Mouse (Mus musculus): ENCODE results near the gene Lrrfip2. TPM values are rescaled to one million over a fixed set of nuclear protein-coding genes. Genes with fewer than 3 reads are reported as not detected.

Gene Lrrfip2
- polyA plus RNA-seq, 1 experiment from 2014 or later: 45.5 TPM

- Histone ChIP-seq H3K36me3 (ENCODE audit: control insufficient read depth, insufficient read depth, low read length) (no peaks in the 10 kb centered on the region), H3K4me3 (ENCODE audit: low read depth, low read length) (no peak overlapping the region), H3K4me2 (ENCODE audit: low read depth, severe bottlenecking) (no peak overlapping the region), H3K27me3 (ENCODE audit: control insufficient read depth, insufficient read depth, low read length) (no peaks in the 10 kb centered on the region), H3K9me3 (ENCODE audit: control insufficient read depth, low read length) (no peaks in the 10 kb centered on the region), H3K9ac (ENCODE audit: low read length) (no peak overlapping the region), H3K4me1 (ENCODE audit: control insufficient read depth, insufficient read depth, low read length) (no peaks in the 10 kb centered on the region), H3K27ac (replicated peaks; ENCODE audit: low read depth, low read length) (no peak overlapping the region)
- ATAC-seq (ENCODE audit: insufficient number of reproducible peaks, low FRiP score, low TSS enrichment, low read depth): no peak
- DNase-seq (ENCODE audit: low spot score): no peak
- 66% methylated on average over 6 of the region's 6 CpGs for WGBS
These were observed 19.8 kb upstream of the Lrrfip2 start for GRCm38 (mm10) chr9:111097543-111097942.

GRCm38 (mm10) chr9:111100406-111100805, 17.0 kb upstream of the Lrrfip2 start:
- ATAC-seq (ENCODE audit: insufficient number of reproducible peaks, low FRiP score, low TSS enrichment, low read depth) (no peak), DNase-seq (ENCODE audit: low spot score) (no peak)
- Histone ChIP-seq H3K9me3 (ENCODE audit: control insufficient read depth, low read length) (no peaks in the 10 kb centered on the region), H3K9ac (ENCODE audit: low read length) (no peak overlapping the region), H3K4me1 (ENCODE audit: control insufficient read depth, insufficient read depth, low read length) (no peaks in the 10 kb centered on the region), H3K27ac (replicated peaks; ENCODE audit: low read depth, low read length) (no peak overlapping the region), H3K27me3 (ENCODE audit: control insufficient read depth, insufficient read depth, low read length) (no peaks in the 10 kb centered on the region), H3K4me3 (ENCODE audit: low read depth, low read length) (no peak overlapping the region), H3K36me3 (ENCODE audit: control insufficient read depth, insufficient read depth, low read length) (no peaks in the 10 kb centered on the region), H3K4me2 (ENCODE audit: low read depth, severe bottlenecking) (no peak overlapping the region)
- WGBS: 92% methylated on average over 3 of the region's 3 CpGs

- no peak overlapping the region for H3K4me3 ChIP-seq (ENCODE audit: low read depth, low read length)
- ATAC-seq (ENCODE audit: insufficient number of reproducible peaks, low FRiP score, low TSS enrichment, low read depth) (no peak), DNase-seq (ENCODE audit: low spot score) (no peak)
- no peaks in the 10 kb centered on the region for H3K9me3 ChIP-seq (ENCODE audit: control insufficient read depth, low read length)
- H3K27me3 ChIP-seq (ENCODE audit: control insufficient read depth, insufficient read depth, low read length): no peaks in the 10 kb centered on the region
- H3K4me2 ChIP-seq (ENCODE audit: low read depth, severe bottlenecking): no peak overlapping the region
- no peak overlapping the region for H3K9ac ChIP-seq (ENCODE audit: low read length)
- 86% methylated on average over 5 of the region's 5 CpGs for WGBS
- H3K36me3 ChIP-seq (ENCODE audit: control insufficient read depth, insufficient read depth, low read length): no peaks in the 10 kb centered on the region
- H3K27ac ChIP-seq (replicated peaks; ENCODE audit: low read depth, low read length): no peak overlapping the region
- H3K4me1 ChIP-seq (ENCODE audit: control insufficient read depth, insufficient read depth, low read length): no peaks in the 10 kb centered on the region
These were observed 14.1 kb upstream of the Lrrfip2 start for GRCm38 (mm10) chr9:111103293-111103692.

GRCm38 (mm10) chr9:111103893-111104292, 13.5 kb upstream of the Lrrfip2 start:
- ATAC-seq (ENCODE audit: insufficient number of reproducible peaks, low FRiP score, low TSS enrichment, low read depth): no peak
- 87% methylated on average over 5 of the region's 5 CpGs for WGBS
- no peaks in the 10 kb centered on the region for H3K27me3 ChIP-seq (ENCODE audit: control insufficient read depth, insufficient read depth, low read length)

GRCm38 (mm10) chr9:111107863-111108262, 9.5 kb upstream of the Lrrfip2 start:
- H3K4me3 ChIP-seq (ENCODE audit: low read depth, low read length): no peak overlapping the region
- no peaks in the 10 kb centered on the region for H3K4me1 ChIP-seq (ENCODE audit: control insufficient read depth, insufficient read depth, low read length)
- no peaks in the 10 kb centered on the region for H3K27me3 ChIP-seq (ENCODE audit: control insufficient read depth, insufficient read depth, low read length)
- H3K27ac ChIP-seq (replicated peaks; ENCODE audit: low read depth, low read length): no peak overlapping the region
- H3K4me2 ChIP-seq (ENCODE audit: low read depth, severe bottlenecking): no peak overlapping the region
- H3K36me3 ChIP-seq (ENCODE audit: control insufficient read depth, insufficient read depth, low read length): no peaks in the 10 kb centered on the region
- no peak overlapping the region for H3K9ac ChIP-seq (ENCODE audit: low read length)
- WGBS: 81% methylated on average over 3 of the region's 3 CpGs
- no peaks in the 10 kb centered on the region for H3K9me3 ChIP-seq (ENCODE audit: control insufficient read depth, low read length)
- no peak for DNase-seq (ENCODE audit: low spot score)
- ATAC-seq (ENCODE audit: insufficient number of reproducible peaks, low FRiP score, low TSS enrichment, low read depth): no peak

More at GRCm38 (mm10) chr9:111103893-111104292, 13.5 kb upstream of the Lrrfip2 start:
- Histone ChIP-seq H3K9ac (ENCODE audit: low read length) (no peak overlapping the region), H3K9me3 (ENCODE audit: control insufficient read depth, low read length) (no peaks in the 10 kb centered on the region), H3K4me2 (ENCODE audit: low read depth, severe bottlenecking) (no peak overlapping the region), H3K4me3 (ENCODE audit: low read depth, low read length) (no peak overlapping the region), H3K4me1 (ENCODE audit: control insufficient read depth, insufficient read depth, low read length) (no peaks in the 10 kb centered on the region), H3K36me3 (ENCODE audit: control insufficient read depth, insufficient read depth, low read length) (no peaks in the 10 kb centered on the region), H3K27ac (replicated peaks; ENCODE audit: low read depth, low read length) (no peak overlapping the region)
- DNase-seq (ENCODE audit: low spot score): no peak

- Histone ChIP-seq H3K4me1 (ENCODE audit: control insufficient read depth, insufficient read depth, low read length) (no peaks in the 10 kb centered on the region), H3K27me3 (ENCODE audit: control insufficient read depth, insufficient read depth, low read length) (no peaks in the 10 kb centered on the region), H3K27ac (replicated peaks; ENCODE audit: low read depth, low read length) (peak overlapping the region; percentile 25; the same call in 1 of the 2 replicates), H3K9me3 (ENCODE audit: control insufficient read depth, low read length) (no peaks in the 10 kb centered on the region), H3K9ac (ENCODE audit: low read length) (peak overlapping the region; percentile 82), H3K36me3 (ENCODE audit: control insufficient read depth, insufficient read depth, low read length) (no peaks in the 10 kb centered on the region), H3K4me2 (ENCODE audit: low read depth, severe bottlenecking) (peak overlapping the region; percentile 76), H3K4me3 (ENCODE audit: low read depth, low read length) (peak overlapping the region; percentile 94)
- WGBS: under 1% methylated on average over 56 of the region's 56 CpGs
- DNase-seq (ENCODE audit: low spot score) (peak; percentile 87), ATAC-seq (ENCODE audit: insufficient number of reproducible peaks, low FRiP score, low TSS enrichment, low read depth) (peak; percentile 88)
These were observed 431 bp downstream of the Lrrfip2 start for GRCm38 (mm10) chr9:111117794-111118251.

GRCm38 (mm10) chr9:111118252-111118890, 979 bp downstream of the Lrrfip2 start:
- H3K4me3 ChIP-seq (ENCODE audit: low read depth, low read length): peak overlapping the region; percentile 94
- H3K4me2 ChIP-seq (ENCODE audit: low read depth, severe bottlenecking): peak overlapping the region; percentile 76
- peak overlapping the region; percentile 25; the same call in 1 of the 2 replicates for H3K27ac ChIP-seq (replicated peaks; ENCODE audit: low read depth, low read length)
- peak overlapping the region; percentile 82 for H3K9ac ChIP-seq (ENCODE audit: low read length)
- H3K9me3 ChIP-seq (ENCODE audit: control insufficient read depth, low read length): no peaks in the 10 kb centered on the region
- ATAC-seq (ENCODE audit: insufficient number of reproducible peaks, low FRiP score, low TSS enrichment, low read depth) (peak; percentile 90), DNase-seq (ENCODE audit: low spot score) (peak; percentile 64)
- no peaks in the 10 kb centered on the region for H3K36me3 ChIP-seq (ENCODE audit: control insufficient read depth, insufficient read depth, low read length)
- no peaks in the 10 kb centered on the region for H3K4me1 ChIP-seq (ENCODE audit: control insufficient read depth, insufficient read depth, low read length)
- under 1% methylated on average over 43 of the region's 52 CpGs for WGBS
- no peaks in the 10 kb centered on the region for H3K27me3 ChIP-seq (ENCODE audit: control insufficient read depth, insufficient read depth, low read length)

GRCm38 (mm10) chr9:111118891-111119441, 1.6 kb downstream of the Lrrfip2 start:
- H3K4me1 ChIP-seq (ENCODE audit: control insufficient read depth, insufficient read depth, low read length): no peaks in the 10 kb centered on the region
- H3K4me2 ChIP-seq (ENCODE audit: low read depth, severe bottlenecking): peak overlapping the region; percentile 76
- H3K9ac ChIP-seq (ENCODE audit: low read length): peak overlapping the region; percentile 82
- no peaks in the 10 kb centered on the region for H3K9me3 ChIP-seq (ENCODE audit: control insufficient read depth, low read length)
- no peak for DNase-seq (ENCODE audit: low spot score)
- H3K27me3 ChIP-seq (ENCODE audit: control insufficient read depth, insufficient read depth, low read length): no peaks in the 10 kb centered on the region
- no peak for ATAC-seq (ENCODE audit: insufficient number of reproducible peaks, low FRiP score, low TSS enrichment, low read depth)
- WGBS: 16% methylated on average over 17 of the region's 17 CpGs
- peak overlapping the region; percentile 94 for H3K4me3 ChIP-seq (ENCODE audit: low read depth, low read length)
- no peaks in the 10 kb centered on the region for H3K36me3 ChIP-seq (ENCODE audit: control insufficient read depth, insufficient read depth, low read length)
- H3K27ac ChIP-seq (replicated peaks; ENCODE audit: low read depth, low read length): no peak overlapping the region

All from limb, embryonic 11.5 days (tissue).